Mouse (Mus musculus) CD8-positive naive resting alpha-beta T cell, adult 2 months (primary cell): ENCODE results near the gene Mapk9.
A peak's percentile ranks its signal among the peaks of the same experiment; 100 is the strongest.

Experiments
- DNase-seq, 2 experiments: peaks; one replicate each; pipeline ENCODE4 v3.0.0; 2022; ENCODE audit warnings: low read depth in 2 of 2, low spot score in 2 of 2

Gene Mapk9

GRCm38 (mm10) chr11:49837717-49838407 is 8.7 kb upstream of the Mapk9 start:
- peak; percentile 9 to 10 for DNase-seq

GRCm38 (mm10) chr11:49840666-49841065 is 5.9 kb upstream of the Mapk9 start:
- DNase-seq, result no peak

- DNase-seq, result no peak
Measured at GRCm38 (mm10) chr11:49841886-49842285, 4.7 kb upstream of the Mapk9 start.

GRCm38 (mm10) chr11:49842718-49843117 is 3.8 kb upstream of the Mapk9 start:
- no peak for DNase-seq

- DNase-seq, result no peak
Measured at GRCm38 (mm10) chr11:49844311-49844710, 2.2 kb upstream of the Mapk9 start.

- DNase-seq, result peak; percentile 53 to 58
Measured at GRCm38 (mm10) chr11:49844969-49845368, 1.6 kb upstream of the Mapk9 start.

- DNase-seq, result no peak
Measured at GRCm38 (mm10) chr11:49845958-49846357, 593 bp upstream of the Mapk9 start.

- DNase-seq, result peak in 1 of 2 experiments; percentile 21
Measured at GRCm38 (mm10) chr11:49847071-49847810, 690 bp downstream of the Mapk9 start.

GRCm38 (mm10) chr11:49847811-49848078 is 1.2 kb downstream of the Mapk9 start:
- DNase-seq, result no peak

GRCm38 (mm10) chr11:49848080-49848815 is 1.7 kb downstream of the Mapk9 start:
- no peak for DNase-seq

GRCm38 (mm10) chr11:49850331-49850730 is 3.8 kb downstream of the Mapk9 start:
- no peak for DNase-seq

GRCm38 (mm10) chr11:49855144-49855543 is 8.6 kb downstream of the Mapk9 start:
- DNase-seq, result peak in 1 of 2 experiments; percentile 28

GRCm38 (mm10) chr11:49861139-49861538 is 14.6 kb downstream of the Mapk9 start:
- DNase-seq, result no peak

GRCm38 (mm10) chr11:49863926-49864325 is 17.4 kb downstream of the Mapk9 start:
- DNase-seq, result no peak

GRCm38 (mm10) chr11:49867320-49867719 is 20.8 kb downstream of the Mapk9 start:
- DNase-seq, result no peak

- peak; percentile 40 to 45 for DNase-seq
Measured at GRCm38 (mm10) chr11:49869762-49870161, 23.2 kb downstream of the Mapk9 start.

- peak in 1 of 2 experiments; percentile 12 for DNase-seq
Measured at GRCm38 (mm10) chr11:49871914-49872313, 25.4 kb downstream of the Mapk9 start.

- no peak for DNase-seq
Measured at GRCm38 (mm10) chr11:49872779-49873178, 26.2 kb downstream of the Mapk9 start.

- no peak for DNase-seq
Measured at GRCm38 (mm10) chr11:49876948-49877817, 30.6 kb downstream of the Mapk9 start.

GRCm38 (mm10) chr11:49879950-49880642 is 33.5 kb downstream of the Mapk9 start:
- DNase-seq, result no peak
